Mouse (Mus musculus): ENCODE results near the gene Angptl4.
A peak's percentile ranks its signal among the peaks of the same experiment; 100 is the strongest.
"Not testable (repeated sequence)": the region's sequence is repeated elsewhere in the genome, so short reads cannot be mapped to it uniquely, and the experiment has no call there.

Gene Angptl4

DNA sequence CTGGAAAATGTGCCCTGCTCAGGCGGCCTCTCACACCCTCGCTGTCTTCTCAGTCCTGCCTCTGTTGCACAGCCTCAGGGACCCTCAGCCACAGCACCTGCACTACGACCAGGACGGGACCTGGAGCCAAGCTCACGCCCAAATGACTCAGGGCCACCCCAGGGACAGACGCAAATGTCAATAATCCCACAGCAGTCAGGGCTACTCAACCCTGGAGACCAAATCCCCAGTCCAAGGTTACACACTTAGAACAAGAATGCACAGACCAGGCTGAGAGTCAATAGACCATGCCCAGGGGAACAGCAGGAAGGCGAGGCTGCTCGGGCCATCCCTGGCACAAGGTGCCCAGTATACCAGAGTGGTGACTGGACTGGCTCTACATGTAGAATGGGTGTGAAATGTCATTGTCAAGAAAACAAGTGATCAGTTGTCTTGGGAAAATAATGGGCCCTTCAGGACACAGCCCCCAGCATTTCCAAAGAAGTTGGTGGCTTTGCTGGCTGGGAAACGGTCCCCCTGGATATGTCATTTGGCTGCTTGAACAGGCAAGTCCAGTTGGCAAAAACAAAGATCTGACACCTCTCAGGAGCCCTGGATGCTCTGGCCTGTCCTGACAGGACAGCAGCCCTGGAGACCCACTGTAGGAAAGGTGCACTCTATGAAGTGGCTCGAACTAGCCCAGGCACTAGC, 26.1 kb downstream of the Angptl4 start:
- DNase-seq: peak; percentile 17 to 66

DNA sequence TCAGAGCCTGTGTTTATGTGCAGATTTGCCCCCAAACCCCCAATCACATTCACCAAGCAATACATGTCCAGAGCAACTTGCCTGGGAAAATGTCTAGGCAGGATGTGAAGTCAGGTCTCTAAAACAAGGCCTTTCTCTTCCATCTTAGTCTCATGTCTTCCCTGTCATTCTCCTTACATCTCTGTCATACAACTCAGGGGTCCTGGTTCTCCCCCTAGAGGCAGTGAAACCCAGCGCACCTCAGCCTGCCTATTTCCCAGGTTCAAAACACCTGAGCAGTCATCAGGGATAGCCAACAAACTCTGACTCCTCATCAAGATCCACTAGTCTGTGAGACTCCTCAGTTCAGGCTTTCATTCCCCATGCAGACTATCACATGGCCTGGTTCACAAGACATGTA, 27.0 kb downstream of the Angptl4 start:
- no peak for DNase-seq

DNA sequence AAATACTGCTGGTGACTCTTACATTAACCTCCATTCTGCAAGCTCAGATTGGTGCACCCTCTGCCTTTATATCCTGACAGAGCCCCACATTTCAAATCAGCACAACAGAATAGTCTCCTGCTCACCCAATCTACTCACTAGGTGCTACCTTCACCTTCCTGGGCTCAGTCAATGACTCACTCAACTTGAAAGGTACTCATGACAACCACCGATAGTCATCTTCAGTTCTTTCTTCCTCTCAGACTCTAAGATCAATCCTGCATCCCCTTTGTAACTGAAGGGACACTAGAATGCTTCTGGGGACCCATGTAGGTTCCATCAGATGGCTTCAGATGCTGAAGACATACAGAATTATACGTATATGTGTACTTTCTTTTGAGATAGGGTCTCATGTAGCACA, 29.3 kb downstream of the Angptl4 start:
- DNase-seq: no peak

DNA sequence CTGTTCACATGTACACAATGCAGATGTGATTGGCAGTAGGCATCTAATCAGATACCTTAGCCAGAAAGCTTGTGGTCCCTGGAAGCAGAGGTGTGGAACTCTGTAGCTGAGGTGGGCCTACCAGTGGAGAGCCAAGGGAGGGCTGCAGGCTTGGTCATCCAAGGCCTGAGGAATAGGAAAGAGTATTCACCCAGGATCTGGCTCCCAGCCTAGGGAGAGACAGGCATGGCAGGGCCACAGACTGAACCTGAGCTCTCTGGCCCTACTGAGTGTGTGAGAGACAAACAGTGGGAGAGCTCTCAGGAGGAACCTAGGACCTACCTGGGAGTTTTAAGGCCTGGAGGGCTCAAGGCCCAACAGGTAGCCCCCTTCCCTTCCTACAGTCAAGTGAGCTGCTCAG, 30.4 kb downstream of the Angptl4 start:
- no peak for DNase-seq

DNA sequence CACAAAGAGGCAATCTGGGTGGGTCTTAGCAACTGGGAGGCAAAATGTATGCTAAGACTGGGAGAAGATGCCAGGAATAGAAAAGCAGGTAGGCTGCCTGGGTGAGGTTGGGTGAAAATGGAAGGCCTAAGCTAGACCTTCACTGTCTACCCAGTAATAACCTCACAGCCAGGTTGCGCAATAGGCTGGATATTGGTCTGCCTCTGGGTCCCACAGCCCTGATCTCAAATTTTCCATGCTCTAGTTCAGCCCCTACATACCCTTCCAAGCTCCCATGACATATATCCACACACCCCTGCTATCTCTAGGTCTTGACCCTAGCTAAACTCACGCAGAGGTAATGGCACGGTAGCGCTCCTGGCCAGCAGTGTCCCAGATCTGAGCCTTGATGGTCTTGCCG, 32.2 kb downstream of the Angptl4 start:
- DNase-seq: no peak

DNA sequence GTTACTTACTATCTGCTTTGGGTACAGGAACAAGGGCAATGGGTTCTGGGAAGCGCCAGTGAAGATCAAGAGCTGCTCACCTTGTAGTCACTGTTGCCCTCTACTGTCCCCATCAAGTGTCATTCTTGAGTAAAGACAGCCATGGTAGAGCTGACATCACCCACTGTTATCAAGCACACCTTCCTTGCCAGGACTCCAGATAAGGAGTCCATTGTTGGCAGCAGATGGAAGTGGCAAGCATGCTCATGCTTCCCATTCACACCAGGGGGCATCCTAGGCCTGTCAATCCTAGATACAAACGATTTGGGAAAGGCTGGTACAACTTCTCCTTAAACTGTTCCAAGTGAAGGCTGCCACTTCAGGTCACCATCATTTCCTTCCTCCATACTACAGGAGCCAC, 35.6 kb downstream of the Angptl4 start:
- peak in 1 of 2 experiments; percentile 46 for DNase-seq

DNA sequence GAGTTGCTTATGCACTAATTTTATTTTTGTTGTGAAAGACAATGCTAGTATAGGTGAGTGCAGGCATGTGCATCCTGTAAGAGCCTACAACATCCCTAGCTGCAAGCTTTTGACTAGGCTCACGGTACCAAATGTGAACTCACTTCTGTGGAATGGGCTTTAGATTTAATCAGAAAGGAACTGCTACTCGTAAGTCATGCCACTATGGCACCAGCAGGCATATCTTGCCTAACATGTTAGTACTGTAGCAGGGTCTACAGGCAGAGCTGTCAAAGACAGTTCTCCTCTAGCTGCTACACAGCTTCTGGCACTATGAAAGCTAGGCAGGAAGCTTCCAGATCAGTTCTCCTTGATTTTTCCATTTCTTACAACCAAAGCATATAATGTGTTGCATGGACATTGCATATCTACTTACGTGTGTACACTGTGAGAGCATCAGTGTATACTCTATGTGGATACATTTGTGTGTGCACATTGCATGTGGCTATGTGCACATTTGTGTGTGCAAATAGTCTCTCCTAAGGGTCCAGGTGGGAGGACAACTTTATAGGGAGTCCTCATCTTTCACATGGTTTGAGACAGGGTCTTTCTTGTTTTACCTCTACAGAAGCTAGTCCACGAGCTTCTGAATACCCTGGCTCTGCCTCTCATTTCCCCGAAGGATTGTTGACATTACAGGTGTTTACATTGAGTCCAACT, 36.8 kb downstream of the Angptl4 start:
- no peak for DNase-seq

DNA sequence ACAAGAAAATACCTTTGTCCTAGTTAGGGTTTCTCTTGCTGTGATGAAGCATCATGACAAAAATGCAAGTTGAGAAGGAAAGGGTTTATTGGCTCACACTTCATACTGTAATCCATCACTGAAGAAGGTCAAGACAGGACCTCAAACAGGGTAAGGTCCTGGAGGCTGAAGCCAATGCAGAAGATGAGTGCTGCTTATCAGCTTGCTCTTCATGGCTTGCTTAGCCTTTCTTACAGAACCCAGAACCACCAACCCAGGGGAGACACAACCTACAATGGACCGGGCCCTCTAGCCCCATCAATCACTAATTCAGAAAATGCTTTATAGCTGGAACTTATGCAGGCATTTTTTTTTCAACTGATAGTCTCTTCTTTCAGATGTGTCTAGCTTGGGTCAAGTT, 39.2 kb downstream of the Angptl4 start:
- no peak for DNase-seq

DNA sequence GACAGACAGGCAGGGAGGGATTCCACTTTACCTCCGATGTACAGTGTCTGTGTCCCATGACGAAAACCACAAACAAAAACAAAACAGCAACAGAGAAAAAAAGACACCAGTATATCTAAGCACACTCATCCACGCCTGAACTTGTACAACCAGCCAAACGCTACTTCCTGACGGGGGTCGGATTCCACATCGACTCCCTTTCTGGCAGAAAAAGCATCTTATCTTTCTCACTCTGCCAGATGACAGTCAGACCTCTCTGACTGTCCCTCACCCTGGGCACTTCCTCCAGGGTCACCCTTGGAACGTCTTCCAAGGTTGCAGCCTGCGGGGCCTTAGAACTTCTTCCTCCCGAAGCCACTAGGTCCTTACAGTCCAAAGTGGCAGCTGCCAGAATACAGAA, 48.1 kb downstream of the Angptl4 start:
- DNase-seq: not testable (repeated sequence)

DNA sequence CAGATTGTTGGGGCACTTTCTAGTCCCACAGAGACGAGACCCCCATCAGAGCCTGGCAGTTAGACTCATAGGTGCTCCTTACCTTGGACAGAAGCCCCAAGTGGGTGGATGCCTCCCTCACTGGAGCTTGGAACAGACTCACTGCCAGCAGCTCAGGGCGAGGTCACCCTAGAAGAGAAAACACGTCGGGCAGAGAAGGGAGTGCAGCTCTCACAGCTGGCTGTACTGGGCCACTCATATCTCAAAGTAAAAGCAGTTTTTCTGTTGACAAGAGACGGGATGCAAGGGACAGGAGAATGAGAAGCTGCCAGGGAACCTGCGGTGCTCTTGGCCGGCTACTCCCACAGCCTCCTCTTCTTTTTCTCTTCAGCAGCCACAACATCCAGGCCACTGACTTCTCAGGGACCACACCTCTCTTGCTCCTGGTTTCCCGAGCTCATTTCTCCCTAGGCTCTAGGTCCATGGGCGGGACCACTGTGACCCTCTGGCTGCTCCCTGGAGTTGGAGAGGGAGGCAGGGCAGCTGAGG, 49.0 kb downstream of the Angptl4 start:
- DNase-seq: not testable (repeated sequence)

DNA sequence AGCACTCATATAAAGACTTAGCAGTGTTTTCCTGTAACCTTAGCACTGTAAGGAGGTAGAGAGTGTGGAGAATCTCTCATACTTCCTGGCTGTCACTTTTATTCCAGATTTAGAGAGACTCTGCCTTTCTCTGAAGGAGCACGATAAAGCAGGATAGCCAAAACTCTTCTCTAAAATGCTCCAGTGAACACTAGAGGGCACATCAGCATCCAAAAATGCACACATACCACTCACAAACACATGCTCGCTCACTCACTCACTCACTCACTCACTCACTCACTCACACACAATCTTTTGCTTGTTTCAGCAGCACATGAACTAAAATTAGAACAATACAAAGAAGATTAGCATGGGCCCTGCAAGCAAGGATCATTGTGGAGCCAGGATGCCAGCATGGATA, 52.4 kb downstream of the Angptl4 start:
- DNase-seq: no peak

DNA sequence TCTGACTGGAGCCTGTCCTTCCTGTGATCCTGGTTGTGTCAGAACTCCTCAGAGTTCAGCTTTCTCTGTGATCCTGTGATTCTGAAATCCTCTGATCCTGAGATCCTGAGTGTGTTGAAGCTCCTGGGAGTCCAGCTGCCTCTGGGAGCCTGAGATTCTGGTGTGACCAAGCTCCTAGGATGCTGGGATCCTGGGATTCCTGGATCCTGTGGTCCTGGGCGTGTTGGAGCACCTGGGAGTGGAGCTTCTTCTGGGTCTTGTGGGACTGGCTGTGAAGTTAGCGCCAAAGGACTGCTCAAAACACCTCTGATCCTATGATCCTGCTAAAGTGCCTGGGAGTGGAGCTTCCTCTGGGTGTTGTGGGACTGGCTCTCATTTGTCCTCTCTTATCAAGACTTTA, 53.2 kb downstream of the Angptl4 start:
- DNase-seq: no peak
